Mouse (Mus musculus) neutrophil, adult 83 days (primary cell): ENCODE measurements around the gene Dalrd3. TPM values are rescaled to one million over a fixed set of nuclear protein-coding genes. Genes with fewer than 3 reads are reported as not detected.

Experiments
- total RNA-seq, 2 experiments: library from RNA; stranded (reverse); gene quantifications; one replicate each; pipeline ENCODE4 v1.2.4; 2023

Dalrd3 gene
- 10 to 100 TPM; 24.9 to 27.7 TPM for total RNA-seq

DNA sequence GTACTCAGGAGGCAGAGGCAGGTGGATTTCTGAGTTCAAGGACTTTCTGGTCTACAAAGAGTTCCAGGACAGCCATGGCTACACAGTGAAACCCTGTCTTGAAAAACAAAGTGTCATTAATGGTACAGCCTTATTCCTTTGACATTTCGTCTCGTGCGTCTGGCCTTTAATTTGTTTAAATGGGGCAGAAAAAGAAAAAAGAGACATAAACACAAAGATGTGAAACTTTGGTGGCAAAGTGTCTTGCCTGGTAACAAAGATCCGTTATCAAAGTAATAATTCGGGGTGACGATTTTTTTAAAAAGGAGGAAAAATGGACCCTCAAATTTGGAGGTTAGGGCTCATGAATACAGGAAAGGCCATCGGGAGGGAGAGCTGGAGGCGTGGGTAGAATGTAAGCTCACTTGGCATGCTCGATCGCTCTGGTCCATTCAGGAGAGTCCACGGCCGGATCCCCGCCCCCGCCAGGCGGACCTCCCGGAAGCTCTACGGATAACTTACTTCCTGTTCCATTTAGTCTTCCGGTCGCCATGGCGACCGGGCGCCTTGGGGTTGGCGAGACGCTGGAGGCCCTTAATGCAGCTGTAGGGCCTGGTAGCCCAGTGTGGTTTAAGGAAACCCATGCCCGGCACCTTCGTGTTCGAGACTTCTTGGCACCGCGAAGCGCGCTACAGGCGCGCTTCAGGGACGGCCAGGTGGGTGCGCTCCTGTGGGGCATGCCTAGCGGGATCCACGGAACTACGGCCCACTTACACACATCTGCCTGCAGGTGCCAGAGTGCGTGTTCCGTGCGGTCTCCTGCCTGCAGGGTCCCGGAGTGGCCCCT is at the start of gene Dalrd3:
Gene Dalrd3, plus strand, starts transcription at position 506 of the 826 bp plus-strand sequence.

DNA sequence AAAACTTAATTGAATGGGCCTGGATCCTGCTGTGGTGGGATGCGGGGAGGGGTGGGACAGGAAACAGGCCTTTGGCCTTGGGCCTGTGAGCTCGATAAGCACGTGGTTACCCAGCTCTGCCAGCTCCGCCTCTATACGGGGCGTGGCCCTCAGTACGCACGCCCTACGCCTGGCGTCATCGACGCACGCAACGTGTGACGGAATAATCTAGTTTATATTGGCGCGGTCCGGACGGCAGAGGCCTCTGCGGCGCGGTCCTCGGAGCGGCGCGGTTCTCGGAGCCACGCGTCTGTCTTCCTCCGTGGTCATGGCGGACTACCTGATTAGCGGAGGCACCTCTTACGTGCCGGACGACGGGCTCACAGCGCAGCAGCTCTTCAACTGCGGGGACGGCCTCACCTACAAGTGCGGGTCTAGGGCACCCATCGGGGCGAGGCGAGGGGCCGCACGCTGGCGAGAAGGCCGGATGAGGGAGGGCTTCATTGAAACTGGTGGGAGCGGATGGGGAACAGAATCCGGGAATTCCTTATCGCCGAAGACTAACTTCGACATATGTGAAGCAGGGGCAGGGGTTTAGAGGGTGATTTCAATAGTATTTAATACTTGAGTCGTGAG is 9.4 kb upstream of the Dalrd3 start, which contains the start of gene Impdh2:
Gene Impdh2, plus strand, starts transcription at position 60 of the 615 bp plus-strand sequence.

DNA sequence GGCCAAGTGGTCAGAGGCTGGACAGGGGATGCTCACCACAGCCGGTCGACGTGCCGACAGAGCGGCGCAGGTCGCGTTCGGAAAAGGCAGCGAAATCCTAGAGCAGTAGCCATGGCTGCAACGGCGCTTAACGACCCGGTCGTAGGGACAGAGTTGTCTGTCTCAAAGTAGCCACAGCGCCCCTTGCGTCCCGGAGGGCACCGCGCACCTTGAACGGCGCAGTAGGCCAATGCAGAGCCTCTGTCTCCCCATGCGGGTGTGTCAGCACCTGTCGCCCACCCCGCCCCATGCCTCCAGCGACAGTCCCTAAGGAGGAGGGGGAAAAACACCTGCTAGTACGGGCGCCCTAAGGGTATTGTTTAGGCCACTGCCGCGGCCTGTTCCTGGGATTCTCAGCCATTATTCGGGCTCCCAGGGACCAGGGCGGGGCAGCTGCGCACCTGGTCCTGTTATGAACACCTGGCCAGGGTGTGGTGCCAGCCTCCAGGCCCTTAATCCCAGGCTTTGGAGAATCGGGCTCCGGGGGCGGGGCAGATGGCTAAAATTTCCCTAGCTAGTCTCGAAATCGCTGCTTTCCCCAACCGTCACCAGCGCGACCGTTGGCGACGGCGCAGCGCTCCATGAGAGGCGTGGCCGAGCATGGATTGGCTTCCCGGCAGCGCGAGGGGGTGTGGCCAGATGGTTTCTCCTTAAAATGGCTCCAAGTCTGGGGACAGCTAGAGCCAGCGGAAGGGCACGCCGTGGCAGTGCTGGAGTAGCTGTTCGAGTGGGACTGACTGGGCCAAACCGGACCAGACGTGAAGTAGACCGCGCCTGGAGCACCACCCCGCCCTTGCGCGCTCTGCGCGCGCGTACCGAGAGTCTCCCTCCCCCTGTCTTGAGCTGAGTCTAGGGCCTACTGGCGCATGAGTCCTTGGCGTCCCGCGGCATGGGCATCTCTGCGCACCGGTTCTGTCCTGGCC is 2.6 kb upstream of the Dalrd3 start, which contains the start of gene Ndufaf3:
Gene Ndufaf3, minus strand, starts transcription at position 620 of the 962 bp plus-strand sequence.

DNA sequence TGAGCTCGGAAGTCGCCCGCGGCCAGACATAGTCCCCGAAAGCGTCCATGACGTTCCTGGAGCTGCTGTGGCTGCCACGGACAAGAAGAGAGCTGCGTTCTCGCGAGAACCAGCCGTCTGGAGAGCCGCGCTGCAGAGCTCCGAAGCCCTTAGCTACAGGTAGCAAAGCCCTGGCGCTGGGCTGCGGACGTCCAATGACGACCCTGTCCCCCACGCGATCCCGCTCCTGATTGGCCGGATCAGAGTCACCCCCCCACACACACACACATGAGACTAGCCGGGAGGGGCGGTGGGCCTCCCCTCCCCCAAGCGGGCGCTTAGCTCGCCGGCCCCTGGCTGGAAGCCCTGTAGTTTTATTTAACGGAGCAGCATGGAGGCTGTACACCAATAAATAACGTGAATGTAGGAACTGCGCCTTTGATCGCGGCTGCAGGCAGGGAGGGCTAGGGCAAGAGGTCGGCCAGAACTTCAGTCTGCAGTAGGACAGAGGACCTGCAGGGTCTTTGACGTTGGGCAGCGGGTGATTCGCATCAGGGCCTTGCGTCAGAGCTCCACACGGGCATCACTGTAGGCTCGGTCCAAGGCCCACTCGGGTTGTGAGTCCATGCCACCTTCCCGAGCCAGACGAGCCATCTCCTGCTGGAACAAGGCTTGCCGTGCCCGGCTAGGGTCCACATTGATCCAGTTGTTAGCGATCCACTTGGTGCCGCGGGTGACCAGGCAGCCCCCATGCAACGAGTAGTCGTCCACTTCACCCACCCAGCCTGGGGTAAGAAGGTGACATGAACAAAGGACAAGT is 9.1 kb downstream of the Dalrd3 start, which contains the start of gene Wdr6:
Gene Wdr6, minus strand, starts transcription at position 195 of the 799 bp plus-strand sequence.

DNA sequence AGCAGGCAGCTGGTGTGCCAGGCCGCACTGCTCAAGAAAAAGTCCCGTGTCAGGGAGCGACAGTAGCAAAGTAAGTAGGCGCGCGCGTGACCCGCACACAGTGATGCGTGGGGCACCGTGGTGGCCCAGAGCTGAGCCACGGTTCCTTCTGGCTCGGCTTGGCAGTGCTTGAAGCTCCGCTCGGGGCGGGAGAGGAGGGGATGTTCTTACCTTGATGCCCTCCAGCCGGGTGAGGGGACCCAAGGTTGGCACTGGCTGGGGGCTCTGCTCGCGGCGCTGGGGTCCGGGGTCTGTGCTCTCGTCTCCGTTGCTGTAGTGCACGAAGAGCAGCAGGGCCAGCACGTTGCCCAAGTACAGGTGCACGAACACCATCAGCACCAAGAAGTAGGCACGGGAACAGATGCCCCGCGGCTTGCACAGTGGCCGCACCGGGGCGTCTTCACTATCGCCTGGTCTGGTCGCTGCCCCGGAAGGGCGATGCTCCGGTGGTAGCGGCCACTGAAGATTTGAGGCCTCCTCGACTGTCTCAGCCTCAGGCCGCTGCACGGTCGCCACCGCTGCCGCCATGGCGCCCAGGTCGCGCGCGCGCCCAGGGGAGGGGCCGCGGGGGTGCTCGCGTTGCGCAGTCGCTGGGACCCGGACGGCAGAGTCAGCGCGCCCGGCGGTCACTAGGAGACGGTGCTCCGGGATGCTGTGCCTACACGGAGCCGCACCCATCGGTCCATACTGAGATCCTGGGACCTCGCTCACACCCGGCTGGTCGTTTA is 27.5 kb downstream of the Dalrd3 start, which contains the start of gene P4htm:
Gene P4htm, minus strand, starts transcription at position 670 of the 767 bp plus-strand sequence.

Other genes starting within 250 kb of the Dalrd3 start
- 1,000 to 10,000 TPM; 1,372 to 1,471 TPM for gene Gpx1, start 231.0 kb upstream of the Dalrd3 start, total RNA-seq
- 100 to 1,000 TPM; 119 to 129 TPM for gene Usp4, start 222.0 kb upstream of the Dalrd3 start, total RNA-seq
- gene 1700102P08Rik, start 177.1 kb upstream of the Dalrd3 start, total RNA-seq, result 1 to 10 TPM; 1.6 to 2.5 TPM
- not detected for gene Ccdc36, start 141.4 kb upstream of the Dalrd3 start, total RNA-seq
- not detected for gene BC048562, start 133.4 kb upstream of the Dalrd3 start, total RNA-seq
- 10 to 100 TPM; 11.6 to 14.8 TPM for gene Ccdc71, start 109.4 kb upstream of the Dalrd3 start, total RNA-seq
- gene Klhdc8b, start 108.3 kb upstream of the Dalrd3 start, total RNA-seq, result 1 to 10 TPM; 2.1 to 2.2 TPM
- gene Lamb2, start 90.2 kb upstream of the Dalrd3 start, total RNA-seq, result 1 to 10 TPM in 1 of 2 experiments, under 1 TPM in 1; 0.96 to 1.7 TPM
- 100 to 1,000 TPM; 123 to 147 TPM for gene Usp19, start 79.3 kb upstream of the Dalrd3 start, total RNA-seq
- gene Qars, start 62.2 kb upstream of the Dalrd3 start, total RNA-seq, result 100 to 1,000 TPM; 107 to 126 TPM
- gene Qrich1, start 53.1 kb upstream of the Dalrd3 start, total RNA-seq, result 10 to 100 TPM; 82.5 to 91.3 TPM
- gene Impdh2, start 9.6 kb upstream of the Dalrd3 start, total RNA-seq, result 100 to 1,000 TPM; 102 to 111 TPM
- 10 to 100 TPM; 21.8 to 22.4 TPM for gene Ndufaf3, start 2.5 kb upstream of the Dalrd3 start, total RNA-seq
- gene Wdr6, start 8.9 kb downstream of the Dalrd3 start, total RNA-seq, result 1 to 10 TPM; 5.9 to 6.6 TPM
- gene P4htm, start 27.8 kb downstream of the Dalrd3 start, total RNA-seq, result 1 to 10 TPM in 1 of 2 experiments, under 1 TPM in 1; 0.48 to 1.1 TPM
- gene Arih2, start 79.5 kb downstream of the Dalrd3 start, total RNA-seq, result 10 to 100 TPM; 67.0 to 74.0 TPM
- 10 to 100 TPM; 19.1 to 22.3 TPM for gene Slc25a20, start 92.2 kb downstream of the Dalrd3 start, total RNA-seq
- gene Prkar2a, start 119.4 kb downstream of the Dalrd3 start, total RNA-seq, result 10 to 100 TPM; 13.0 to 16.8 TPM
- 10 to 100 TPM; 31.3 to 35.9 TPM for gene Ip6k2, start 213.9 kb downstream of the Dalrd3 start, total RNA-seq
- gene Nckipsd, start 238.5 kb downstream of the Dalrd3 start, total RNA-seq, result 1 to 10 TPM; 7.8 TPM